Mouse (Mus musculus) G1E (cell line): ENCODE measurements around the gene Itpr3.

Experiments
- CTCF ChIP-seq: IDR thresholded peaks from 2 replicates; pipeline ENCODE4 v1.5.1; 2012; ENCODE audit warnings: low read depth, low read length, inconsistent platforms, mixed read lengths
- GATA1 ChIP-seq: IDR thresholded peaks from 2 replicates; pipeline ENCODE4 v1.6.1; 2012; ENCODE audit warnings: borderline replicate concordance, low read length, inconsistent platforms, mixed read lengths
- GATA2 ChIP-seq: IDR thresholded peaks from 2 replicates; pipeline ENCODE4 v1.6.1; 2012; ENCODE audit warnings: low read depth, low read length, inconsistent platforms, borderline replicate concordance
- POLR2AphosphoS5 ChIP-seq: IDR thresholded peaks from 2 replicates; pipeline ENCODE4 v1.6.1; 2012; ENCODE audit warnings: low read depth, low read length, inconsistent platforms; ENCODE audit not compliant: insufficient replicate concordance
- TAL1 ChIP-seq: conservative IDR thresholded peaks from 2 replicates; pipeline ENCODE4 v1.6.1; 2012; ENCODE audit warnings: low read depth, low read length, inconsistent platforms, mixed read lengths

GRCm38 (mm10) chr17:27154881-27155280, 97.8 kb downstream of the Itpr3 start:
- TF ChIP-seq TAL1: no peak
- TF ChIP-seq POLR2AphosphoS5: no peak
- no peak for TF ChIP-seq CTCF
- TF ChIP-seq GATA1: no peak
- TF ChIP-seq GATA2: no peak
